Mouse (Mus musculus) forebrain, embryonic 12.5 days (tissue): Measurements from ENCODE around the gene Txnl4b. TPM values are rescaled to one million over a fixed set of nuclear protein-coding genes. Genes with fewer than 3 reads are reported as not detected.

Experiments
- ATAC-seq: fragments of 200-750 bp; cut with Nextera tagmentation; 2 replicates; pipeline ENCODE4 v1.8.0; 2017; ENCODE audit warnings: moderate TSS enrichment; ENCODE audit not compliant: low FRiP score
- H3K27ac ChIP-seq: fragments of 300-500 bp; sonication (generic); 2 replicates; pipeline ENCODE4 v1.5.1; 2016; ENCODE audit warnings: mild to moderate bottlenecking
- H3K27me3 ChIP-seq: fragments of 300-500 bp; sonication (generic); 2 replicates; pipeline ENCODE4 v1.6.1; 2016; ENCODE audit warnings: mild to moderate bottlenecking
- H3K36me3 ChIP-seq: fragments of 300-500 bp; sonication (generic); replicated peaks from 2 replicates; pipeline ENCODE4 v1.6.1; 2016; ENCODE audit warnings: mild to moderate bottlenecking
- H3K4me1 ChIP-seq: fragments of 300-500 bp; sonication (generic); 2 replicates; pipeline ENCODE4 v1.6.1; 2016
- H3K4me2 ChIP-seq: fragments of 300-500 bp; sonication (generic); 2 replicates; pipeline ENCODE4 v1.6.1; 2016; ENCODE audit warnings: mild to moderate bottlenecking, moderate library complexity
- H3K4me3 ChIP-seq: fragments of 300-500 bp; sonication (generic); replicated peaks from 2 replicates; pipeline ENCODE4 v1.5.1; 2016; ENCODE audit warnings: mild to moderate bottlenecking
- H3K9ac ChIP-seq: fragments of 300-500 bp; sonication (generic); 2 replicates; pipeline ENCODE4 v1.6.1; 2016; ENCODE audit warnings: mild to moderate bottlenecking
- H3K9me3 ChIP-seq: fragments of 300-500 bp; sonication (generic); 2 replicates; pipeline ENCODE4 v1.6.1; 2016
- WGBS: fragments of 180-500 bp; shearing (Covaris S2); methylation state at CpG from one replicate; pipeline ENCODE4 v1.1.7; 2016; 5-methylcytosine and 5-hydroxymethylcytosine counted together
- polyA plus RNA-seq: library from polyadenylated mRNA; unstranded; fragments of >200 nt; fragmentation: Nextera tagmentation; extraction: Ambion mirVana; gene quantifications from 2 replicates; pipeline ENCODE4 v1.2.1, GENCODE M21; 2016

Gene Txnl4b
- polyA plus RNA-seq: 21.7 and 23.4 TPM in 2 replicates

DNA sequence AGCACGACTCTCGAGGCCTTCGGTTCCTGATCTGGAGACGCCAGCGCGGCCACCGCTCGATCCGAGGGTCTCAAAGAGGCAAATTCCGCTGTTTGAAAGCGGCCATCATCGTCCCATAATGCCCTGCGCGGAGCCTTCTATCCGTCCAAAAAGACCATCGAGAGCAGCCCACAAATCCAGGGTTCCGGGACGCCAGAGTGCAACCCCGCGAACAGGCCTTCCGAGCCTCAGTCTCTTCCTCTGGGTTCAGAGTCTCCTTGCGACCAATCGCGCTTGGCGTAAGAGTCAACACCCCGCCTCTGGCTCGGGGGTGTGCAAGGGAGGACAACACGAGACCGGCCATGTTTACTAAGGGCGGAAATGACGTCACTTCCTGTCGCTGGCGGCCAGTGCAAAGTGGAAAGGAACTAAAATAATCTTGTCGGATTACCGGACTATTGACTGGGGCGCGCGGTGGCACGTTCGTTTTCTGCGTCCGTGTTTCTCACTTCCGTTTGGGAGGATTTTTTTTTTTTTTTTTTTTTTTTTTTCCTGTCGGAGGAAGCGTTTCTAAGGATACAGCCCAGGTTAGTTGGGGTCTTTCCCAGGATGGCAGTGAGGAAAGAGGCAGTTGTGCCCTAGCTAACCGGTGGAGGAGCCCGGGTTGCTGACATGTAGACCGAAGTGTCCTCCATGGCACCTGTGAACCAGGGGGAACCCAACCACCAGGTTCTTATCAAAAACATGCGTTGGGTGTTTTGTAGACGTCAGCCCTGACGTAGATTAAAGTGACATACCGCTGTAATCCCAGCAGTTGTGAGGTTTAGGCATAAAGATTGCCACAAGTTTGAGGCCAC, at the start of gene Txnl4b, which contains the start of gene Dhx38:
Gene Txnl4b (plus strand): TSS at position 395 of the 836 bp plus-strand sequence.
Gene Dhx38 (minus strand): TSS at position 364 of the 836 bp plus-strand sequence.
- H3K9ac ChIP-seq: peak within 1 kb of the TSS; percentile 85
- H3K9me3 ChIP-seq: no peaks in the 10 kb centered on the region
- peak within 1 kb of the TSS; percentile 87 for H3K4me2 ChIP-seq
- under 1% methylated on average over 52 of the region's 52 CpGs for WGBS
- peak within 1 kb of the TSS; percentile 89 for H3K4me3 ChIP-seq
- H3K27me3 ChIP-seq: no peaks in the 10 kb centered on the region
- peak within 1 kb of the TSS; percentile 92 for H3K27ac ChIP-seq
- H3K4me1 ChIP-seq: peaks cover 22% of the 10 kb centered on the region
- ATAC-seq: peak; percentile 100
- H3K36me3 ChIP-seq: peaks cover 25% of the 10 kb centered on the region

DNA sequence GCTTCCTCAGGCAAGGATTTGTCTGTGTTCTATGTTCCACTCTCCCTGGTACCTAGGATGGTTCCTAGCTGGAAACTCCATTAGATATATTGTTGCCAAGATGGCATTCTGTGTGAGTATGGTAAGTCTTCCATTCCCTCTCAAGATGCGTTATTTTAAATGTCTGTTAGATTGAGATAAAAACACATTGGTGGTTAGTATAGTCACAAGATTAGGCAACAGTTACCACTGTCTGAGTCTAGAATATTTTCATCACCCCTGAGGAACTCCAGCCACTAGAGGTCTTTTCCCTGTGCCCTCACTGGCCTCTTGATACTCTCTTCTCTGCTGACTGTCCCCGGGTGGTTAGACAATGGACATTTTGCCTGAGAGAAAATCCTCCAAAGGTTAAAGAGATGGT, 41.7 kb upstream of the Txnl4b start:
- ATAC-seq: no peak
- Histone ChIP-seq H3K27me3 (no peaks in the 10 kb centered on the region), H3K9ac (no peak overlapping the region), H3K4me1 (no peaks in the 10 kb centered on the region), H3K9me3 (no peaks in the 10 kb centered on the region), H3K4me2 (no peak overlapping the region), H3K27ac (no peak overlapping the region), H3K4me3 (no peak overlapping the region), H3K36me3 (no peaks in the 10 kb centered on the region)
- WGBS: 83% methylated on average over 2 of the region's 2 CpGs

DNA sequence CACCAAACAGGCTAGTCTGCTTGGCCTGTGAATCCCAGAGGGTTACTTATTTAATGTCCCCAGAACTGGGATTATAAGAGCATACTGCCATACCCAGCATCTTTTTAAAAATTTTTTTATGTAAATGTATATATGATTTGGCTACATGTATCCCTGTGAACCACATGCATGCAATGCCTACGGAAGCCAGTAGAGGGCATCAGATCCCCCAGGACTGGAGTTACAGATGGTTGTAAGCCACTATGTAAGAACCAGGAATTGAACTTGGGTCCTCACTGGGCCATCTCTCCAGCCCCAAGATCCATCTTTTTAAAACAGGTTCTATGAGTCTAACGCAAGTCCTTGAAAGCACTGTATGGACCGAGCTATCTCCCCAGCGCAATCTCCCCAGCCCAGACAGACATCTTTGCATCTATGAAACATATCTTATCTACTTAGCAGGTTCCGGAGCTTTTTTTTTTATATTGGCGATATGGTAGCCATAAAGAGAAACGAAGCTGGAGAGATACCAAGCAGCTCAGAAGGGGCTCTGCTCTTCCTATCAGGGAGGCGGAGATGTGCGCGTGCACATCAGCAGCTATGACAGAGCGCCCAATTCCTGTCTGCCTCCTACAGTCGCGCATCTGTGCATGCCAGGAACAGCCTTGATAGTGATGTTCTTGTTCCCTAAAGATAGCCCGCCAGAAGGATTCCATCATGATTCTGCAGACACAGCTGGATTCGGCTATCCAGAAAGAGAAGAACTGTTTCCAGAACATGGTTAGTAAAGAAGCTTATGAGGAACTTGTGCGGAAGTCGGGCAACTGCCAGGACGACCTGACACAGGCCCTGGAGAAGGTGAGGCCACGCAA, 30.3 kb upstream of the Txnl4b start:
- Histone ChIP-seq H3K4me2 (no peak overlapping the region), H3K27ac (no peak overlapping the region), H3K4me1 (peaks cover 8% of the 10 kb centered on the region; the same call in 1 of the 2 replicates), H3K4me3 (no peak overlapping the region), H3K36me3 (no peaks in the 10 kb centered on the region), H3K9ac (no peak overlapping the region), H3K27me3 (0 out of 2 replicates have a peak, but pooled peaks cover 6% of the 10 kb centered on the region), H3K9me3 (no peaks in the 10 kb centered on the region)
- 89% methylated on average over 19 of the region's 19 CpGs for WGBS
- ATAC-seq: no peak

DNA sequence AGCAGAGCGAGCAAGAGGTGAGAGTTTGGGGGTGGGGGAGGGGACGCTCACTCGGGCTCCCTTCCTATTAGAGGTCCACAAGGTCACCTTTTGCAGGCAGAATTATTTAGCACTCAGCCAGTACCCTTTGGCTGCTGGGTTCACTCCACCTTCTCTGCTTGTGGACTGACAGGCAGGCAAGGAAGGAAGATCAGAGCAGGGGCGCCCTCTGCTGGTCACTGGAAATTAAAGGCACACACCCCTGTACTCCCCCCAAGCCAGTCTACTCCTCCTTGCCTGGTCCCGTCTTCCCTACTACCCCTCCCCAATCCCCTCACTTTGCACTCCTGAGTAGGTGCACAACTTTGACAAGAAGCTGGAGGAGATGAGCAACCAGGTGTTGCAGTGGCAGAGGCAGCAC, 29.0 kb upstream of the Txnl4b start:
- Histone ChIP-seq H3K9me3 (no peaks in the 10 kb centered on the region), H3K27me3 (0 out of 2 replicates have a peak, but pooled peaks cover 6% of the 10 kb centered on the region), H3K27ac (no peak overlapping the region), H3K4me3 (no peak overlapping the region), H3K9ac (no peak overlapping the region), H3K36me3 (no peaks in the 10 kb centered on the region), H3K4me1 (peaks cover 8% of the 10 kb centered on the region; the same call in 1 of the 2 replicates), H3K4me2 (peak overlapping the region; percentile 37; the same call in 1 of the 2 replicates)
- peak; percentile 82 for ATAC-seq
- WGBS: 4% methylated on average over 5 of the region's 5 CpGs

DNA sequence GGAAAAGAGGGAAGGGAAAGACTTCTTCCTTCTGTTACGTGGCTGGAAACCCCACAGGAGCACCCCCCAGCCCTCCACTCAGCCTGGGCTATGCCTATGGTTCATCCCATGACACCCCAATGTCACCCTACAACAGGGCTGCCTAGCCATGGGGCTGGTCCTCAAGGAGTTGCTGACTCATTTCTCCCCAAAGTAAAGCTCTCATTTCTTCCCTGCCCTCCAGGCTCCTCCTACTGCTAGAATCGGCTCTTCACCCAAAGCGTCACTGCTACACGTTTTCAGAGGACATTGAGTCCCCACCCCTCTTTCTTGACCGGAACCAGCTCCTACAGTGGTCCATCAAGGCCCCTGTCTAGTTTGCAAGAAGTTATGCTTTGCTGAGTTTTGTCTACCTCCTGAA, 23.5 kb upstream of the Txnl4b start:
- Histone ChIP-seq H3K27ac (no peak overlapping the region), H3K4me3 (no peak overlapping the region), H3K4me1 (no peaks in the 10 kb centered on the region), H3K9ac (no peak overlapping the region), H3K27me3 (0 out of 2 replicates have a peak, but pooled peaks cover 6% of the 10 kb centered on the region), H3K4me2 (no peak overlapping the region), H3K9me3 (no peaks in the 10 kb centered on the region), H3K36me3 (peaks cover 11% of the 10 kb centered on the region)
- WGBS: 76% methylated on average over 5 of the region's 5 CpGs
- ATAC-seq: no peak

DNA sequence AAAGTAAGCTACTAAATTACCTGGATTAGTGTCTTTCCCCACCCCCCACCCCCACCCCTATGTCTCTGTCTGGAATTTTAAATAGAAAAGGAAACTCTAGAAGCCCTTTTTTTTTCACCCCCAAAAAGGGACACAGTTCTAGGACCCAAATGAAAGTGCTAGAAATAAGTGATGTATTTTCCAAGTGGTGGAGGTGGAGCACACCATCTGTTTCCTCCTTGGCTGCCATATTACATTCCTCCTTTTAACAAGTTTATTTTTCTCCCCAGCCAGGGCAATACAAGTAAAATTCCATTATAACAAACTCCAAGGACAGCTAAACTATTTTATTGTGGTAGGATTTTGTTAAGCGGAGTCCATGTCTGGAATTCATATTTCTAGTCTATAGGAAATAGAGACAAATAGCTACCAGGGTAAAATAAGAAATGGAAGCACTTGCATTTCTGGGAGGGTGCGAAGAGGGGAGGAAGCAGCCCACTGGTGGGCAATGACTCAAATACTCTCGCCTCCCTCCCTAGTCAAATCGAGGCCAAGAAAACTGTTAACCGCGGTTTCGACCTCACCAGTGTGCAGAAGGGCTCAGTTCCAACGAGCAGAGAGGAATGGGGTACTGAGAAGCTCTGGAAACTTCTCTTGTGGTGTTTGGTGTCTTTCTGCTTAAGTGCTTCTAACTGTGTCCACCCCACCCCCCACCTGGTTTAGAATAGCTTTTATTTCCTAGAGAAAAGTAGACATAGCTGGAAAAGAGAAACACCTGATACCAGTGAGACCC, 22.8 kb upstream of the Txnl4b start:
- H3K27me3 ChIP-seq: 0 out of 2 replicates have a peak, but pooled peaks cover 5% of the 10 kb centered on the region
- no peaks in the 10 kb centered on the region for H3K4me1 ChIP-seq
- H3K9ac ChIP-seq: no peak overlapping the region
- no peak overlapping the region for H3K4me3 ChIP-seq
- no peak overlapping the region for H3K4me2 ChIP-seq
- no peaks in the 10 kb centered on the region for H3K9me3 ChIP-seq
- ATAC-seq: no peak
- WGBS: 86% methylated on average over 8 of the region's 8 CpGs
- H3K27ac ChIP-seq: no peak overlapping the region
- H3K36me3 ChIP-seq: peaks cover 18% of the 10 kb centered on the region

DNA sequence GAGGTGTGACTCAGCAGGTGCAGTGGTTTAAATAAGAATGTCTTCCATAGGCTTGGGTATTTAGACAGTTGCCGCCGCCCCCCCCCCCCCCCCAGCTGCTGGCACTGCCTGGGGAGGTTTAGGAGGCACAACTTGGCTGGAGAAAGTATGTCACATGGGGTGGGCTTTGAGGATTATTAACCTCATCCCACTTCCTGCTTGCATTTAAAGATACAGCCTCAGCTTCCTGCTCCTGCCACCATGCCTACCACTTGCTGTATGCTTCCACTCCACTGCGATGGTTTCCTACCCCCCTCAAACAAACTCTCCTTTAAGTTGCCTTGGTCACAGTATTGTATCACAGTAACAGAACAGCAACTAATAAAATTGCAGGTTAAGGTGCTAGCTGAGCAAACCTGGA, 21.6 kb upstream of the Txnl4b start:
- WGBS: 40% methylated on average over 3 of the region's 3 CpGs
- ATAC-seq: no peak
- H3K9me3 ChIP-seq: no peaks in the 10 kb centered on the region
- H3K27me3 ChIP-seq: no peaks in the 10 kb centered on the region
- no peaks in the 10 kb centered on the region for H3K4me1 ChIP-seq
- H3K9ac ChIP-seq: no peak overlapping the region
- H3K36me3 ChIP-seq: peaks cover 29% of the 10 kb centered on the region
- no peak overlapping the region for H3K4me3 ChIP-seq
- no peak overlapping the region for H3K27ac ChIP-seq
- H3K4me2 ChIP-seq: no peak overlapping the region

DNA sequence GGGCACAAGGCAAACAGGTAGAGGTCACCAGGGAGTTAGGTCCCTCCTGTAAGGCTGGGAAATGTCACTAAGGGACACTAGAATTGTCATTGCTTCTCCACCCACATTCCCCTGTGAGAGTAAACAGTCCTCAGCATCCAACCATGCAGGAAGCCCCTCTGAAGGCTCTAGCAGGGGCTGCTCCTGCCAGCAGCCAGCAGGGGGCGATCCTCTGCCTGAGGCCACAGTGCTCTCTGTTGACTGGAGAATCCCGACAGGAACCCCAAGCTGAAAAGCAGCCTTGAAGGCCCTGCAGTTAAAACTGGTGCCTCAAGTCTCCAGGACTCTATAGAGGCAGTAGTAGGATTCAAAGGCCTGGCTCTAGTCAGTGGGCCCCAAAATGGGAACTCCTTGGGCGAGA, 14.0 kb upstream of the Txnl4b start:
- Histone ChIP-seq H3K4me3 (no peak overlapping the region), H3K27ac (no peak overlapping the region), H3K9ac (no peak overlapping the region), H3K4me2 (no peak overlapping the region), H3K27me3 (no peaks in the 10 kb centered on the region), H3K36me3 (peaks cover 99% of the 10 kb centered on the region), H3K9me3 (no peaks in the 10 kb centered on the region), H3K4me1 (no peaks in the 10 kb centered on the region)
- no peak for ATAC-seq
- 41% methylated on average over 3 of the region's 3 CpGs for WGBS

DNA sequence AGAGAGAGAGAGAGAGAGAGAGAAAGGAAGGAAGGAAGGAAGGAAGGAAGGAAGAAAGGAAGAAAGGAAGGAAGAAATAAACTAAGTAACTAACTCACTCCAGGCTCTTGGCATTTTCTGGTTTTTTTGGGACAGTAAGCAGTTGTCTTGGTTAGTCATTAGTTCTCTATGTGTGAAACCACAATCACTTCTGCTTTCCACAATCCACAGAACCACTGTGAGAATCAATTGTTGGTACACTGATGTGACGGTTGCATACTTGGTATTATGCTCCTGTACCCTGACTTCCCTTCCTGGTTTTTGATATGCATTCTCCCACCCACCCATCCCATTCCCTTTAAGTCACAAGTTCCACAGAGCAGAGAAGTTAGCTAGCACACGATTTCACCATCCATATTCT, 1.8 kb upstream of the Txnl4b start:
- Histone ChIP-seq H3K4me2 (0 out of 2 replicates have a peak overlapping the region, but pooled peaks have one; percentile 87), H3K27ac (no peak overlapping the region), H3K36me3 (peaks cover 39% of the 10 kb centered on the region), H3K9me3 (no peaks in the 10 kb centered on the region), H3K9ac (no peak overlapping the region), H3K4me1 (peaks cover 22% of the 10 kb centered on the region), H3K4me3 (peak overlapping the region; percentile 89; the same call in 1 of the 2 replicates), H3K27me3 (no peaks in the 10 kb centered on the region)
- 82% methylated on average over 2 of the region's 2 CpGs for WGBS
- ATAC-seq: no peak

DNA sequence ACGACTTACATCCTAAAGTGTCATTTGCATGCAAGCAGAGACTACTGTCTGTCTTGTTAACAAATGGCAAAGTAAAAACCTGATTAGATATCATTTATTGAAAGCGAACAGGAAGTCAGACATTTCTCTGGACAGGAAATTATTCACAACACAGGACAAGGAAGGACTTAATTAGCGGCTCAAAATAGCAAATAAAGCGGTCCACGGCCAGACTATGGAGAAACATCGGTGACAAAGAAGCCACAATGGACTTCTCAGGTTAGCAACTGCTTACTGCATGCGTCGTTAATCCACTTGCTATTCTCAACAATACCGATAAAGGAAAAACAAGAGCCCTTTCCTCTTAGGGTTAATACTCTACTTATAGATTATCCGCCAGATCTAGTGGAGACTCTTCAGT, 926 bp upstream of the Txnl4b start:
- Histone ChIP-seq H3K27ac (no peak overlapping the region), H3K4me2 (peak overlapping the region; percentile 87), H3K4me1 (peaks cover 22% of the 10 kb centered on the region), H3K9ac (peak overlapping the region; percentile 85), H3K4me3 (peak overlapping the region; percentile 89), H3K9me3 (no peaks in the 10 kb centered on the region), H3K36me3 (peaks cover 31% of the 10 kb centered on the region), H3K27me3 (no peaks in the 10 kb centered on the region)
- 5% methylated on average over 10 of the region's 10 CpGs for WGBS
- no peak for ATAC-seq

DNA sequence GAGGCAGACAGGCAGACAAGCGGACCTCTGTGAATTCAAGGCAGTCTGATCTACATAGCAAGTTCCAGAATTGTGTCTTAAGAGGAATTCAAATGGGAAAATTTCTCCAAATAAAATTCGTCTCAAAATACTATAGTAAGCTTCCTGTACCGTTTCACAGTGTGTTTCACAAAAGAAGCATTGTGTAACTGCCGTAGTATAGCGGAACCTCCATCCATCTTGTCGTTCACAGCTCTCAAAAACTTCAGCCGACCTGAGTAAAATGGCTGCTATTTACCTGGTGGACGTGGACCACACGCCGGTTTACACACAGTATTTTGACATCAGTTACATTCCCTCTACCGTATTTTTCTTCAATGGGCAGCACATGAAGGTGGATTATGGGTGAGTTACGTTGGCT, 5.4 kb downstream of the Txnl4b start:
- Histone ChIP-seq H3K36me3 (peaks cover 16% of the 10 kb centered on the region; the same call in 1 of the 2 replicates), H3K4me2 (no peak overlapping the region), H3K9ac (no peak overlapping the region), H3K4me1 (peaks cover 7% of the 10 kb centered on the region), H3K27me3 (no peaks in the 10 kb centered on the region), H3K4me3 (no peak overlapping the region), H3K9me3 (no peaks in the 10 kb centered on the region), H3K27ac (no peak overlapping the region)
- 89% methylated on average over 12 of the region's 12 CpGs for WGBS
- ATAC-seq: no peak
